18 mouse cellular contexts compared by ENCODE assay signal in genomic region chr7:89839721-89840120, GRCm38 (mm10).
DNase-seq lines count a peak whose midpoint lies in the region; ATAC-seq and TF ChIP-seq lines count a peak whose summit lies in the region.
"Had no signal": no experiment of that assay in that cellular context is flagged by ENCODE, and none has a peak within 500 bp of the region (broad histone marks: within the 10 kb centered on the region; RNA-seq: fewer than 3 reads in every experiment).

No protein-coding gene starts in this region.

- H3K27me3 ChIP-seq in midbrain, embryonic 10.5 days (ENCODE audit: low read depth, poor library complexity, severe bottlenecking): no peaks in the 10 kb centered on the region
- H3K27me3 ChIP-seq in midbrain, embryonic 16.5 days (ENCODE audit: control insufficient read depth, insufficient read depth, low read depth, low read length): no peaks in the 10 kb centered on the region
- H3K27me3 ChIP-seq: embryonic facial prominence, embryonic 12.5 days; forebrain, embryonic 13.5 days had no signal

- ATAC-seq in midbrain, embryonic 16.5 days: no peak
- ATAC-seq: forebrain, embryonic 13.5 days; forebrain, postnatal 0 days had no signal

- no peak for TF ChIP-seq CTCF in gastrocnemius, adult 2 months (IDR thresholded peaks at IDR 0.05)

- no peaks in the 10 kb centered on the region for H3K36me3 ChIP-seq in midbrain, embryonic 10.5 days
- no peaks in the 10 kb centered on the region for H3K36me3 ChIP-seq in midbrain, embryonic 16.5 days (ENCODE audit: control insufficient read depth, insufficient read depth, low read length)
- H3K36me3 ChIP-seq: embryonic facial prominence, embryonic 12.5 days; hindbrain, embryonic 10.5 days had no signal

- H3K4me2 ChIP-seq in midbrain, embryonic 16.5 days (ENCODE audit: low read length): no peak overlapping the region
- H3K4me2 ChIP-seq: embryonic facial prominence, embryonic 12.5 days; forebrain, embryonic 13.5 days; hindbrain, embryonic 14.5 days had no signal

- 0 out of 2 replicates have a peak, but pooled peaks cover 2% of the 10 kb centered on the region for H3K4me1 ChIP-seq in midbrain, embryonic 10.5 days
- no peaks in the 10 kb centered on the region for H3K4me1 ChIP-seq in midbrain, embryonic 16.5 days (ENCODE audit: control insufficient read depth, insufficient read depth, low read length)
- H3K4me1 ChIP-seq: embryonic facial prominence, embryonic 12.5 days; forebrain, embryonic 13.5 days had no signal

- H3K9me3 ChIP-seq in midbrain, embryonic 10.5 days (replicated peaks): no peaks in the 10 kb centered on the region
- no peaks in the 10 kb centered on the region for H3K9me3 ChIP-seq in midbrain, embryonic 16.5 days (replicated peaks; ENCODE audit: control insufficient read depth, low read length, poor library complexity, severe bottlenecking)
- H3K9me3 ChIP-seq: embryonic facial prominence, embryonic 12.5 days; forebrain, embryonic 13.5 days; hindbrain, embryonic 10.5 days had no signal

- H3K9ac ChIP-seq in midbrain, embryonic 16.5 days (ENCODE audit: low read depth, low read length): no peak overlapping the region
- H3K9ac ChIP-seq: embryonic facial prominence, embryonic 12.5 days; forebrain, embryonic 13.5 days; forebrain, postnatal 0 days; hindbrain, embryonic 14.5 days had no signal

- WGBS in midbrain, embryonic 10.5 days: 87% methylated on average over 8 of the region's 8 CpGs
- WGBS in midbrain, embryonic 16.5 days: 89% methylated on average over 8 of the region's 8 CpGs

- DNase-seq in gastrocnemius, adult 2 months: no peak
- DNase-seq in gastrocnemius, postnatal 14 days: no peak
- peak; percentile 33 to 43 for DNase-seq in lung, adult 18-20 months
- no peak for DNase-seq in lung, postnatal 10 days
- no peak for DNase-seq in midbrain, embryonic 10.5 days (ENCODE audit: low spot score)
- no peak for DNase-seq in frontal cortex, adult 2 months (ENCODE audit: extremely low spot score in 1 of 2, low spot score in 1 of 2)
- DNase-seq: adrenal gland, postnatal 10 days; cerebellum, adult 11 months; cerebellum, adult 8-10 months; cerebellum, postnatal 14 days; embryo, embryonic 11 days; forebrain, postnatal 0 days; heart, postnatal 10 days had no signal

- H3K4me3 ChIP-seq in gastrocnemius, adult 2 months: no peak overlapping the region
- no peak overlapping the region for H3K4me3 ChIP-seq in midbrain, embryonic 10.5 days
- no peak overlapping the region for H3K4me3 ChIP-seq in midbrain, embryonic 16.5 days (ENCODE audit: low read depth, low read length)
- H3K4me3 ChIP-seq: embryonic facial prominence, embryonic 12.5 days; forebrain, embryonic 13.5 days; hindbrain, embryonic 10.5 days had no signal

- intact Hi-C loops in gastrocnemius, adult 2 months (cut with DNase I): loop anchor here (10.0 kb wide), 1 partner anchor 205 kb away; the partner anchor contains the start of gene Me3
- intact Hi-C loops in gastrocnemius, postnatal 14 days (cut with DNase I; ENCODE audit: low total_unique reads): loop anchor here (10.0 kb wide), 1 partner anchor 335 kb away; no protein-coding TSS in a partner anchor

- peak overlapping the region; percentile 57 for H3K27ac ChIP-seq in gastrocnemius, adult 2 months
- 0 out of 2 replicates have a peak overlapping the region, but pooled peaks have one; percentile 38 for H3K27ac ChIP-seq in midbrain, embryonic 10.5 days (replicated peaks)
- no peak overlapping the region for H3K27ac ChIP-seq in midbrain, embryonic 16.5 days (ENCODE audit: low read length)
- H3K27ac ChIP-seq: embryonic facial prominence, embryonic 12.5 days; forebrain, embryonic 13.5 days; hindbrain, embryonic 14.5 days had no signal

Comparison
In these comparisons a context has a peak if more than half of its experiments do, and no peak if none do; other contexts are left out.
1. DNase-seq: peak in lung, adult 18-20 months (2 of 2); none in gastrocnemius, adult 2 months (single experiment), gastrocnemius, postnatal 14 days (single experiment), lung, postnatal 10 days (single experiment), midbrain, embryonic 10.5 days (single experiment) and frontal cortex, adult 2 months (0 of 2).